Mouse (Mus musculus) small intestine, adult 2 months (tissue): Measurements from ENCODE around the gene Ccdc163.

ENCODE experiments used
- CTCF ChIP-seq: fragments of 200-500 bp; IDR thresholded peaks from 2 replicates; pipeline ENCODE4 v1.5.1; 2012; ENCODE audit warnings: low read depth, mild to moderate bottlenecking, control low read depth, inconsistent platforms, low read length, moderate library complexity, mixed read lengths; ENCODE audit not compliant: insufficient replicate concordance, insufficient read length; ENCODE audit errors: extremely low read depth
- POLR2A ChIP-seq: fragments of 200-500 bp; IDR thresholded peaks from 2 replicates; pipeline ENCODE4 v1.6.1; 2012; ENCODE audit warnings: low read depth, mild to moderate bottlenecking, control low read depth, inconsistent platforms, low read length, moderate library complexity

- no peak for TF ChIP-seq CTCF
- no peak for TF ChIP-seq POLR2A
Measured at GRCm38 (mm10) chr4:116780541-116780940, 72.2 kb downstream of the Ccdc163 start.
